Mouse (Mus musculus): ENCODE results near the gene Gm48551.

- TF ChIP-seq POLR2A (IDR thresholded peaks at IDR 0.05; ENCODE audit: borderline replicate concordance, extremely low read depth, low read depth, low read length): no peak
- no peak for TF ChIP-seq CTCF (IDR thresholded peaks at IDR 0.05; ENCODE audit: insufficient read depth, low read length)
These were observed 20.6 kb upstream of the Gm48551 start for GRCm38 (mm10) chr10:81363436-81364346.

Measured in lung, adult 2 months (tissue).